Mouse (Mus musculus): ENCODE data around the gene Anapc15.

Anapc15 gene

DNA sequence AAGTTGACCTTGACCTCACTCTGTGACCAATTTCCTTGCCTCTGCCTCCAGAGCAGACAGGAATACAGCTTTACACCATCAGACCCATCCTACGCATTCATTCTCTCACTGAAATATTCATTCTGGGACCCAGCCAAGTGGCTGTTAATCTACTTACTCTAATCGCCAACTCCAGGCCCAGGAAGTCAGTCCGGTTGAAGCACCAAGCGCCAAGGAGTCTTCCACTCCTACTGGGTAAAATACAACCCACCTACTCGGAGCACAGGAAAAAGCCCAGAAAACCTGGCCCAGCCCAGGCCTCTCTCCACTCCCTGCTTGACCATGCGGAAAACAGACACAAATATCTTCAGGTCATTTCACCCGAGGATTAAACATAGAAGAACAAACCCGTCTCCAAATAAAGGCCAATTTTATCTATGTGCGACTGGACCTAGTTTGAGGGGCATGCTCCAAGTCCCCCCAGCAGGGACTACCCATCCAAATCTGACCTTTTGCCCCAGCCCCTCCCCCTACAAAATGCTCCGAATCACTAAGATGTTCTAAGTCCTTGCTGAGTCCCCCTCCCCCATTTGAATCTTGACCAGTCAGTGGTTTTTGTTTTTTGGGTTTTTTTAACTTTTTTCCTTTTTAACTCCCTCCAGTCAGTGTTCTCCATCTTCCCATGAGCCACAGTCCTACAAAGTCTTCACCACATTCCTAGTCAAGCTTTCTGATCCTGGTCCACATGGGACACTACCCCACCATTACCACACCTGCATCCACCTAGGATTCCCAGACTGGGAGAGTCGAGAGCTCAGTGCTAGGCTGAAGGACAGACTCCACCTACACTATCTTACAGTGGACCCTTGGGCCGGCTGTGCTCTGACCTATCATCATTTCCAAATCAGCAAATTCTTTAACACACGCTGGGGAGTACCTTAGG lies 5.0 kb downstream of the Anapc15 start:
- TF ChIP-seq GATA4 (IDR thresholded peaks at IDR 0.05; ENCODE audit: insufficient replicate concordance, low read length): no peak; the same call in 1 of the 2 replicates

DNA sequence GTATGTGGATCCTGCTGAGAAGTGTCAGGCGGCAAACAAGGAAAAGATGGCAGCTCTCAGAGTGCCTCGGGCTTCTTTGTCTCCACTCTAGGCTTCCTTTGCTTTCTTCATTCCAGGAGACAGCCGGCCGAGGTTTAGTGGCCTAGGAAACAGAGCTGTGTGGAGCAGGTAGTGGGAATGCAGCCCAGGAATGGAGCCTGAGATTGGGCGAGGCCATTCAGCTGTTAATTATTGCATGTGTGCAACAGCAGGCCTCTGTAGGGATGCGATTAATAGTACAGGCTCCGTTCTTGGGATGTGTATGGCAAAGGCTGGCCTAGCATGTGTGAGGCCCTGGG lies 5.6 kb downstream of the Anapc15 start:
- no peak for TF ChIP-seq GATA4 (IDR thresholded peaks at IDR 0.05; ENCODE audit: insufficient replicate concordance, low read length)

DNA sequence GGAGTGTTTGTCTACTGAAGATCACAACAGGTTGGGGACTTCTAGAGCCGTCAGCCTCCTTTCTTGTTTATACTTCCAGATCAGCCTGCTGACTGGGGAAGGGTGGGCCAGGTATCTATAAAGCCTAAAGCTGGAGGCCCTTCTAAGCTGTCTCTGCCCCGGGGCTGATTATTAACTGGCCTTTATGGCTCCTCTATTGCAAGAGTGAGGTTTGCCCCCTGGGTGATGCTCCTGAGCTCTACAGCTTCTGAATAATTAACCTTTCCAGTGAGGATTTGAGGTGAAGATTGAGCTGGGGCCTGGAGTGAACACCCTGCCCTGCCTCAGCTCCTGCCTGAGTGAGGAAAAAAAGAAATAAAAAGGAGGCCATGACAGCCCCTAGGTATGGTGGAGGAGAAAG lies 7.1 kb downstream of the Anapc15 start, which contains the start of gene Folr1:
Gene Folr1, minus strand, starts transcription at position 160 of the 400 bp plus-strand sequence.
- no peak for TF ChIP-seq GATA4 (IDR thresholded peaks at IDR 0.05; ENCODE audit: insufficient replicate concordance, low read length)

DNA sequence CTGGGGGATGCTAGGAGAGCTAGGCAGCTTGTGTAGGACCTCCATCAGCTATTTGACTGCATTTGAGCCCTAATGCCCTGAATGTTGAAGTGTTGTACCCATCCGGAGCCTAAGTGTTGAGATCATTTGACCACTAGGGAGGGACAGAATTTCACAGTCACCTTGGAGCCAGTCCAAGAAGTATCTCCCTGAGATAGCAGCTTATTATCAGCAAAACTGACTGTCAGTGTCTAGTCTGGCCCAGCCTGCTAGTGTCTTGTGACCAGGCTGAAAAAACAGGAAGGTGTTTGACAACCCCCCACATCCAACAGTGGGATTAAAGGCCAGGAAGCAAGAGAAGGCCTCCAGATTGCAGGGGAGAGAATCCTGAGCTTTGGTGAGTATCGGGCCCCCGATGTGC lies 7.8 kb downstream of the Anapc15 start:
- TF ChIP-seq GATA4 (IDR thresholded peaks at IDR 0.05; ENCODE audit: insufficient replicate concordance, low read length): peak; percentile 94

DNA sequence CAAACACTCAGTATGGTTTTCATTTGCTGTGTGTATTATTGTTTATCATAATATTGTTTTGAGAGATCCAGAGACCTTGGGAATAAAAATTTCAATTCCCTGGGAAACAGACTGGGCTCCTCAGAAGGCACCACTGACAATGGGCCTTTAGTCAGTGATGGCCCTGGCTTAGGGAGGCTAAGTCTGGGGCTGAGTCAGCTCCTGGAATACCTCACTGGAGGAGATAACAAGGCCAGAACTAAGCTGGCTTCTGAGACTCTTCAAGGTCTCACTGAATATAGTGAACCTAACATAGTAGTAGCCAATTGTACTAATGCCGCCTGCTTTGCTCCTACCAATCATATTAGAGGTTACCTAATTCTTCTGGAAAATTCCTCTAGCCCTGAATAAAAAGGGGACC lies 12.5 kb downstream of the Anapc15 start:
- TF ChIP-seq GATA4 (IDR thresholded peaks at IDR 0.05; ENCODE audit: insufficient replicate concordance, low read length): no peak

DNA sequence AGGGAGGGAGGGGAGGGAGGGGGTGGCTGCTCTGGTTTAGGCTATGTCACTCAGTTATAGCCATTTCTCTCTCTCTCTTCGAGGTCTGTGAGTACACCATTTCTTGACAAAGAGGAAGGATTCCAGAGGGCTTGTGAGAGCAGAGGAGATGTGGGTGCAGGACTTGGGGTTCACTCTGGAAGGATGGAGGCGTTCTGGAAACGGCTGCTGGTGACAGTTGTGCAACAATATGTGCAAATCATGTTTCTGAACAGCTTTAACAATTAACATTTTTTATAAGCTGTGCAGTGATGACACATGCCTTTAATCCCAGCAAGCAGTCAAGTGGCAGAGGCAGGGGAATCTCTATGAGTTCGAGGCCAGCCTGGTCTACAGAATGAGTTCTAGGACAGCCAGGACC lies 17.3 kb downstream of the Anapc15 start:
- TF ChIP-seq GATA4 (IDR thresholded peaks at IDR 0.05; ENCODE audit: insufficient replicate concordance, low read length): no peak

DNA sequence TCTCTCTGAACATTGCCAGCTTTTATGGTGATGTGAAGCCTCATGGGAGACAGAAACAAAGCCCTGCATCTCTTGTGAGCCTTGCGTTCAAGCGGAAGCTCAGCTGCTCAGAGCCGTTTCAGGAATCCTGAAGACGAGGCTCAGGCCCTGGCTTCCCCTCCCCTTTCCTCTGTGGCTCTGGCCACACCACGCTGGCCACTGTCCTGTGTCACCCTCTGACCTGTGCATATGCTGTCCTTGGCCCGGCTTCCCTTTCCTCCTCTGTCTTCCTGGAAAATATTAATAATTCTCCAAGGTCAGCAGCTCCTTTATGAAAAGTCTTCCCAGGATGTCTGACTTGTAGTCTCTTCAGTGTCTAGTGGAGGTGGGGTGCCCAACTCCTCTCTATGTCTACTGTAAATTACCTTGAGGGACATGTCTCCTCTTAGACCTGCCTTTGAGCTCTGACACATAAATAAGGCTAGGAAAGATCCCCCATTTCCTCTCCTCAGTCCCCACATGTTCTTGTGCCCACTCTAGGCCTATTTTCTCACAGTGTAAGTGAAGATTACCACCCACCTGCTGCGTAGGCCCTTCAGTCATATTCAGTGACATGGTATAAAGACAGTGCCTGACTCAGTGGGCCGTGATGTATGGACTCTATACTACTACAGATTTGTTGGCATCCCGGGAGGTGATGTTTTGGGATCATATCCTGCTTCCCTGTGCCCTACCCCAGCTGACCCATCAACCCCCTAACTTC lies 19.1 kb downstream of the Anapc15 start:
- peak; percentile 39; the same call in 1 of the 2 replicates for TF ChIP-seq GATA4 (IDR thresholded peaks at IDR 0.05; ENCODE audit: insufficient replicate concordance, low read length)

DNA sequence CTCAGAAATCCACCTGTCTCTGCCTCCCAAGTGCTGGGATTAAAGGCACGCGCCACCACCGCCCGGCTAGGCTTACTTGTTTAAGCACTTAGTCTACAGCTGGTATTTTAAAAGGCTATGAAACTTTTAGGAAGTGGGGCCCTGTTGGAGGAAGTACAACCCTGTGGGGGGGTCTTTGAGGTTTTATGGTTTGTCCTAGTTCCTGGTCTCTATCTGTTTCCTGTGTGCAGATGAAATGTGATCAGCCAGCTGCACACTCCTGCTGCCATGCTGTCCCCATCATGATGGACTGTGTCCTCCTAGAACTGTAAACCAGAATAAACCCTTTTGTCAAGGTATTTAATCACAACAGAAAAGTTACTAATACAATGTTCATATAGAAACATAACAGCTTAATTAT lies 20.6 kb downstream of the Anapc15 start:
- no peak for TF ChIP-seq GATA4 (IDR thresholded peaks at IDR 0.05; ENCODE audit: insufficient replicate concordance, low read length)

DNA sequence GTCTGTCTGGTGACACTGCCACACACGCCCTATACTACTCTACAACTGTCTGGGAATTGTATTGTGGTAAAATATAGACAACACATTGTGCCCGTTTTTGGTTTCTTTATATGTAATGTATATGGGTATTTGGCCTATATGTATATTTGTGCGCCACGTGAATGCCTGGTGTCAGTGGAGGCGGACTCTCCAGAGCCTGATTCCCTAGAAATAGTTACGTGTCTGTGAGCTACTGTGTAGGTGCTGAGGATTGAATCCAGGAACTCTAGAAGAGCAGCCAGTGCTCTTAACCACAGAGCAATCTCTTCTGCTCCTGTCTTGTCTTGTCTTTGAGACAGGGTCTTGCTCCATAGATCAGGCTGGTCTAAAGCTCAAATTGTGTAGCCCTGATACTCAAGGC lies 22.8 kb downstream of the Anapc15 start:
- no peak for TF ChIP-seq GATA4 (IDR thresholded peaks at IDR 0.05; ENCODE audit: insufficient replicate concordance, low read length)

DNA sequence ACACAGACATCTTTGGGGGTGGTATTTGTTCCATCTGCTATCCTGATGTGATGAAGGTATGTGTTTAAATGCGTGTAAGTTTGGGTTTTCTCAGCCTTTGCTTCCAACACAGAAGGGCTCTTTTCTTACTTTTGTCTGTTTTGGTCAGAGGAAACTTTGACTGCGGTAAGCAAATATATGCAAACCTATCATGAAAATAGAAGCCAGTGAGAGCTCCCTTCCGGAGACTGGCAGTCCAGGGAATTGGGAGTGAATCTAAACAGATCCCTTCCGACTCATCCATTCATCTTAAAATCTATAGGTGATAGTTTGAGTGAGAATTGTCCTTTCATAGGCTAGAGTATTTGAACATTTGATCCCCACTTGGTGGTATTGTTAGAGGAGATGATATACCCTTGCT lies 24.9 kb downstream of the Anapc15 start:
- TF ChIP-seq GATA4 (IDR thresholded peaks at IDR 0.05; ENCODE audit: insufficient replicate concordance, low read length): no peak

DNA sequence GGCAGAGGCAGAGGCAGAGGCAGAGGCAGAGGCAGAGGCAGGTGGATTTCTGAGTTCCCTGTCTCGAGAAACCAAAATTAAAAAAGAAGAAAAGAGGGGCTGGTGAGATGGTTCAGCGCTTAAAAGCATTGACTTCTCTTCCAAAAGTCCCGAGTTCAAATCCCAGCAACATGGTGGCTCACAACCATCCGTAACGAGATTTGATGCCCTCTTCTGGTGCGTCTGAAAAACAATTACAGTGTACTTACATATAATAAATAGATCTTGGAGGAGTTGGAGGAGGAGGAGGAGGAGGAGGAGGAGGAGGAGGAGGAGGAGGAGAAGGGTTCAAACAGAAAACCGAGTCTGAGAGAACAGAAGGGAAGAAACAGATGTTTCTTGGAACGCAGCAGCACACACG lies 32.2 kb downstream of the Anapc15 start:
- no peak for TF ChIP-seq GATA4 (IDR thresholded peaks at IDR 0.05; ENCODE audit: insufficient replicate concordance, low read length)

DNA sequence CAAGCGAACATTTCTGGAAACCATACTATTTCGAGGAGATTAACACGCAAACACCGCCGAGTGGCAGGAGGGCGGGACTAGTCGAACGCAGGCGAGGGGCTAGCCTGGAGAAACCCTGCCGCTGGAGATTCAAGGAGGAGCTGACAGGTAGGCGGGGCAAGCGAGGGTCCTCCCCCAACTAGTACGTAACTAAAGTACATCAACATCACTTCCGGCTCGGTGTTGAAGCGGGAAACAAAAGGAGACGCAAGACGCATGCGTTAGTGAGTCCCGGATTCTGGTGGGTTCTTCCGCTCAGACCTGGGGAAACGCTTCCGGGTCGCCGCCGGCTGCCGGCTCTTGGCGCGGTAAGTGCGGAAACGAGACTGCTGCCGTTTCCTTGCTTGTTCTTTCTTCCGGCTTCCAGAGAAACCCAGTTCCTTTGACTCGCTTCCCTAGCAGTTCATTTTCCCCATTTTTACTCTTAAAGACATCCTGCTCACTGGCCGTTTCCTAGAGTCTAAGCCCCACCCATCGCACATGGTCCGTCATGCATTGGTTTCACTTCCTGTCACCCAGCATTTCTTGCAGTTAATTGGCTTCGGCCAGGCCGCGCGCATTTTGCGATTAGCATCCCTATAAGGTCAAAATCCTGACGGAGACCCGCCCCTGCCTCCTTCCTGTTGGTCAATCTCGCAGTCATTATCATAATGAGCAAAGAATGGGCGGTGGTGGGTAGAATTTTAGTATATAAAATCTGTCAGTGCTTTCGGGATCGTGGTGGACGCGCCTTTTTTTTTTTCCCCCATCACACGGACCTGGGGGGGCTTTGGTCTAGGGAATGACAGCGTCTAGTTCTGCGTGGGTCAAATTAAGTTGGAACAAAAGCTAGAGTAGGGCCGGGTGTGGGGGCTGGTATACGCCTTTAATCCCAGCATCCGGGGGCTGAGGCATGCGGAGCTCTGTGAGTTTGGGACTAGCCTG lies 32.9 kb downstream of the Anapc15 start:
- 0 out of 2 replicates have a peak, but pooled peaks have one; percentile 64 for TF ChIP-seq GATA4 (IDR thresholded peaks at IDR 0.05; ENCODE audit: insufficient replicate concordance, low read length)

DNA sequence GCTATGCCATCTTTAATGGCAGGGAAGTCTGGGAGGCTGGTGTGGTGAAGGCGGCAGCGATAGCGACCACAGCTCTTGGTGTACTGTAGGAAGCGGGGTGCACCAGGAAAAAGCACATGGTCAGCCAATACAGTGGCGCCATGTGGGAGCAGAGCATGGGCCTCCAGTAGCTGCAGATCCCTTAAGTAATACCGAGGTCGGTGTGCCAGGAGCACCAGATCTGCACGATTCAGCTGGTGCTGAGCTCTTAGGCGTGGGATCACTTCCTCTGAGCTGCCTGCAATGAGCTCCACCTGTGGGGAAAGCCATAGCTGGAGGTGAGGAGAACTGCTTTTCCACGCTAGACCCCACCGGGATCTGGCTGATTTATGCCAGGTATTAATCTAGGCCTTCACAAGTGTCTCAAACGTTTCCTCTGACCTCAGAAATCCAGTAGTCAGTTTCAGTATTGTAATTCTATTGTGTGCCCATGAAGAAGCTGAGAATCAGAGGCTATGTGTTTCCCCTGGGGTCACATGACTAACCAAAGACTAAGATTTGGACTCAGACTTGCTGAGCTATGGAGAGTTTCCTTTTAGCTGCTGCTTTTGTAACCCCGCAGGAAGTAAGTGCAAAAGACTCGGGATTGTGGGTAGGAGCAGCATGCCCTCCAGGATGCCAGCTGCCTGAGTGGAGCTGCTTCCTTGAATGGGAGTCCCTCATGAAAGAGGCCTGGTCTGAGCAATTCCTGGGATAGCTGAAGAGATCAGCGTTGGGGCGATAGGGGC lies 37.0 kb downstream of the Anapc15 start:
- TF ChIP-seq GATA4 (IDR thresholded peaks at IDR 0.05; ENCODE audit: insufficient replicate concordance, low read length): no peak

DNA sequence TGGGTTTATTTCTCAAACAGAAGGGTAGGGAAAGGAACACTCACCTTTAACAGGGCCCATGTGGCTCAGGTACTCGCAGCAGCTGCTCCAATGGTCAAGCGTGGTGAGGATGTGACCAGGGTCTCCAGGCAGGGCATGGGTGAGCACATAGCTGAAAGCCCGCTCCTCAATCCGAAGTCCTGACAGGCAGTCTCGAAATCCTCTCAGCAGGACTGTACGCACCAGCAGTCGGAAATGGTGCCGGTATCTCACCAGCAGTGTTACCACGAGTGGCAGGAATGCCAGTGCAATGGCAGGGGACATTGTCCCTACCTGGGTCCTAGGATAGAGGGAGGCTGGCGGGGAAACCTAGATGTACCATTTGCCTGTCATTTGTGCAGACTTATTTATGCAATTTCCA lies 38.5 kb downstream of the Anapc15 start:
- no peak for TF ChIP-seq GATA4 (IDR thresholded peaks at IDR 0.05; ENCODE audit: insufficient replicate concordance, low read length)

Measured in liver, adult (tissue).